Mouse (Mus musculus) kidney, embryonic 14.5 days (tissue): Measurements from ENCODE around the gene Tmtc4. TPM values are rescaled to one million over a fixed set of nuclear protein-coding genes. Genes with fewer than 3 reads are reported as not detected.

ENCODE experiments used
- ATAC-seq: fragments of 200-750 bp; cut with Nextera tagmentation; 2 replicates; pipeline ENCODE4 v1.8.0; 2017; ENCODE audit warnings: moderate number of reproducible peaks, mild to moderate bottlenecking, moderate TSS enrichment, moderate library complexity; ENCODE audit not compliant: low FRiP score, low TSS enrichment
- H3K27ac ChIP-seq: fragments of 300-500 bp; sonication (generic); 2 replicates; pipeline ENCODE4 v1.5.1; 2014; ENCODE audit warnings: low read depth, mild to moderate bottlenecking, low read length, moderate library complexity, mixed read lengths
- H3K27me3 ChIP-seq: fragments of 300-500 bp; sonication (generic); 2 replicates; pipeline ENCODE4 v1.6.1; 2014; ENCODE audit warnings: mild to moderate bottlenecking, low read length; ENCODE audit not compliant: control insufficient read depth, insufficient read depth
- H3K36me3 ChIP-seq: fragments of 300-500 bp; sonication (generic); 2 replicates; pipeline ENCODE4 v1.6.1; 2014; ENCODE audit warnings: low read length, mixed read lengths; ENCODE audit not compliant: control insufficient read depth, insufficient read depth
- H3K4me1 ChIP-seq: fragments of 300-500 bp; sonication (generic); 2 replicates; pipeline ENCODE4 v1.6.1; 2014; ENCODE audit warnings: low read length, mixed read lengths; ENCODE audit not compliant: control insufficient read depth, insufficient read depth
- H3K4me2 ChIP-seq: fragments of 300-500 bp; sonication (generic); replicated peaks from 2 replicates; pipeline ENCODE4 v1.6.1; 2014; ENCODE audit warnings: low read depth, mild to moderate bottlenecking, low read length
- H3K4me3 ChIP-seq: fragments of 300-500 bp; sonication (generic); 2 replicates; pipeline ENCODE4 v1.5.1; 2014; ENCODE audit warnings: mild to moderate bottlenecking, low read length
- H3K9ac ChIP-seq: fragments of 300-500 bp; sonication (generic); 2 replicates; pipeline ENCODE4 v1.6.1; 2014; ENCODE audit warnings: low read depth, mild to moderate bottlenecking, low read length, moderate library complexity
- H3K9me3 ChIP-seq: fragments of 300-500 bp; sonication (generic); 2 replicates; pipeline ENCODE4 v1.6.1; 2016; ENCODE audit warnings: low read length; ENCODE audit not compliant: control insufficient read depth
- WGBS: fragments of 180-500 bp; shearing (Covaris S2); extraction: QIAGEN DNeasy Blood & Tissue Kit; methylation state at CpG from one replicate; pipeline ENCODE4 v1.1.7; 2014; 5-methylcytosine and 5-hydroxymethylcytosine counted together
- polyA plus RNA-seq: library from polyadenylated mRNA; unstranded; fragments of >200 nt; fragmentation: Nextera tagmentation; extraction: Ambion mirVana; gene quantifications from 2 replicates; pipeline ENCODE4 v1.2.1, GENCODE M21; 2014

The Tmtc4 gene
- polyA plus RNA-seq, 1 experiment from 2014 or later: 50.7 TPM

GRCm38 (mm10) chr14:122887278-122887677 lies 96.6 kb downstream of the Tmtc4 start:
- Histone ChIP-seq H3K27ac (no peak overlapping the region), H3K27me3 (no peaks in the 10 kb centered on the region)
- 79% methylated on average over 1 of the region's 1 CpGs for WGBS

GRCm38 (mm10) chr14:122885893-122886292 lies 97.9 kb downstream of the Tmtc4 start:
- no peak overlapping the region for H3K4me3 ChIP-seq
- H3K4me1 ChIP-seq: 0 out of 2 replicates have a peak, but pooled peaks cover 8% of the 10 kb centered on the region
- ATAC-seq: no peak
- H3K27me3 ChIP-seq: no peaks in the 10 kb centered on the region
- 92% methylated on average over 7 of the region's 7 CpGs for WGBS
- H3K9ac ChIP-seq: no peak overlapping the region
- H3K4me2 ChIP-seq: no peak overlapping the region
- no peak overlapping the region for H3K27ac ChIP-seq
- H3K9me3 ChIP-seq: no peaks in the 10 kb centered on the region
- H3K36me3 ChIP-seq: 0 out of 2 replicates have a peak, but pooled peaks cover 2% of the 10 kb centered on the region

More at GRCm38 (mm10) chr14:122887278-122887677, 96.6 kb downstream of the Tmtc4 start:
- H3K4me3 ChIP-seq: no peak overlapping the region
- 0 out of 2 replicates have a peak, but pooled peaks cover 8% of the 10 kb centered on the region for H3K4me1 ChIP-seq
- no peak for ATAC-seq
- H3K9me3 ChIP-seq: no peaks in the 10 kb centered on the region
- H3K4me2 ChIP-seq: no peak overlapping the region
- no peak overlapping the region for H3K9ac ChIP-seq
- 0 out of 2 replicates have a peak, but pooled peaks cover 5% of the 10 kb centered on the region for H3K36me3 ChIP-seq

GRCm38 (mm10) chr14:122883821-122884584 lies 99.8 kb downstream of the Tmtc4 start:
- Histone ChIP-seq H3K36me3 (0 out of 2 replicates have a peak, but pooled peaks cover 2% of the 10 kb centered on the region), H3K9ac (no peak overlapping the region), H3K27me3 (no peaks in the 10 kb centered on the region), H3K4me3 (no peak overlapping the region), H3K9me3 (no peaks in the 10 kb centered on the region), H3K4me1 (0 out of 2 replicates have a peak, but pooled peaks cover 8% of the 10 kb centered on the region), H3K4me2 (no peak overlapping the region), H3K27ac (no peak overlapping the region)
- ATAC-seq: no peak
- WGBS: 69% methylated on average over 10 of the region's 10 CpGs

DNA sequence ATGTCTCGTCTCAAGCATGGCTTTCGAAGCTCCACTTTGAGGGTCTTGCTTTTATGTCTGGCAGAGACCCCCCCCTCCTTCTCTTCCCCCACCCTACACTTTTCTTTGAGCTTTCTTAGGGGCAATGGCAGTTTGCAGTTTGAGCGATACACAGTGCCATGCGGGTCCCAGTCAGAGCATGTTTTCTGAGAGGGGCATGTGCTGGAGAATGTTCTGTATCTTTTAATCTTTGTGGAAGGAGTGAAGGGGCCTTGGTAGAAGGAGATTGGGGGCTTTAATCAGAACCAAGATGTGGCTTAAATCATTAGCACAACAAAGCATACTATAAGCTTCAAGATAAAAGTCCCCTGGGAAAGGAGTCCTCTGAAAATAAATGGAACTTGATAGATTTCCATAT lies 100.4 kb downstream of the Tmtc4 start:
- no peak overlapping the region for H3K9ac ChIP-seq
- WGBS: 78% methylated on average over 4 of the region's 4 CpGs
- no peaks in the 10 kb centered on the region for H3K27me3 ChIP-seq
- H3K36me3 ChIP-seq: 0 out of 2 replicates have a peak, but pooled peaks cover 2% of the 10 kb centered on the region
- no peak overlapping the region for H3K4me2 ChIP-seq
- H3K4me1 ChIP-seq: 0 out of 2 replicates have a peak, but pooled peaks cover 8% of the 10 kb centered on the region
- H3K27ac ChIP-seq: no peak overlapping the region
- ATAC-seq: no peak
- H3K9me3 ChIP-seq: no peaks in the 10 kb centered on the region
- no peak overlapping the region for H3K4me3 ChIP-seq

DNA sequence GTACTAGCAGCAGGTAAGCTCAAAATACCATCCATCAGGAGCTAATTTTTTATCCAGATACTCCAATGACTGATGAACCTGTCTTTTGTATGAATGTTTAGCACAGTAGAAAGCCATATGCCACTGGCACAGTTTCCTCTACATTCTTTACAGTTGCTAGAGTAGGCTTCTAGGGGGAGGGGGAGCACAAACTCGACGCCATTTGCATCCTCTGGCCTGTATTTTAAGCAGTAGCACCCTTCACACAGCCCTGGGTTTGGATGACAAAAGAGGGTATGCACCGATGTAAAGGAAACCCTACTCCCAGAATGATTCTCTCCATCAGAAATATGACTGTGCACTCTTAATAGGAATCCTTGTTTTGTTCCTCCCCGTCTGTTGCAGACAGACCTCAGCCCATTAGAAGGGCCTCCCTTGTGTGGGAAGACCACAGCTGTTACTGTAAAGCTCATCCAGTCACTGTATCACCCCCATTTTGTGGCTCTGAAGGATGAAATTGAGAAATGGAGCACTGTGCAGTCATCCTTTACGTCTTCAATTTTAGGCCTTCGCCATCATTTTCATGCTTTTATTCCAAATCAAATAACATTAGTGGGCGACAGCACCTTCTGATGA lies 100.9 kb downstream of the Tmtc4 start:
- Histone ChIP-seq H3K4me3 (no peak overlapping the region), H3K27me3 (no peaks in the 10 kb centered on the region), H3K27ac (no peak overlapping the region), H3K9ac (no peak overlapping the region), H3K36me3 (0 out of 2 replicates have a peak, but pooled peaks cover 2% of the 10 kb centered on the region), H3K9me3 (no peaks in the 10 kb centered on the region), H3K4me1 (0 out of 2 replicates have a peak, but pooled peaks cover 8% of the 10 kb centered on the region), H3K4me2 (no peak overlapping the region)
- no peak for ATAC-seq
- 82% methylated on average over 7 of the region's 7 CpGs for WGBS

- Histone ChIP-seq H3K4me1 (0 out of 2 replicates have a peak, but pooled peaks cover 8% of the 10 kb centered on the region), H3K4me2 (no peak overlapping the region), H3K9ac (no peak overlapping the region), H3K36me3 (0 out of 2 replicates have a peak, but pooled peaks cover 2% of the 10 kb centered on the region), H3K27ac (no peak overlapping the region), H3K4me3 (no peak overlapping the region), H3K9me3 (no peaks in the 10 kb centered on the region), H3K27me3 (no peaks in the 10 kb centered on the region)
- 0 out of 2 replicates have a peak, but pooled peaks have one; percentile 17 for ATAC-seq
- 59% methylated on average over 9 of the region's 9 CpGs for WGBS
Observed at GRCm38 (mm10) chr14:122882201-122882639, 101.6 kb downstream of the Tmtc4 start.

- no peak overlapping the region for H3K4me3 ChIP-seq
- ATAC-seq: no peak
- H3K9ac ChIP-seq: no peak overlapping the region
- H3K36me3 ChIP-seq: 0 out of 2 replicates have a peak, but pooled peaks cover 1% of the 10 kb centered on the region
- H3K9me3 ChIP-seq: no peaks in the 10 kb centered on the region
- no peaks in the 10 kb centered on the region for H3K27me3 ChIP-seq
- WGBS: 58% methylated on average over 2 of the region's 2 CpGs
- H3K27ac ChIP-seq: no peak overlapping the region
- H3K4me1 ChIP-seq: 0 out of 2 replicates have a peak, but pooled peaks cover 8% of the 10 kb centered on the region
- H3K4me2 ChIP-seq: no peak overlapping the region
Observed at GRCm38 (mm10) chr14:122881699-122882098, 102.1 kb downstream of the Tmtc4 start.

DNA sequence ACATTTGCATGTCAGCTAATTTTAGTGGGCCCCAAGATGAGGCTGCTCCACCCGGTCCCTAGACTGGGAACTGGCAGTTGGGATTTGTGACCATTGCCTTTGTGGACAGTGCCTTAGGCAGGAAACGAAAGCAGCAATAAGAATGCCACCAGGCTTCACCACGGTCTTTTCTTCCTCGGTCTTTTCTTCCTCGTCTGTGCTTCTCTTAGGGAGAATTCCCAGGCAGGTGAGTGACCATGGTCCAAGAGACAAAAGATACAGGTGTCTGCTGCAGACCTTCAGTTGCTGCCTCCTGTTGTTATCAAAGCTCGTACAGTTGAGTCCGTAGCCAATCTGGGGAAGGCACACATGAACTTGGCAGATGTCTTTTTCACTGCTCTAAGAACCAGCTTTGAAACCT lies 103.5 kb downstream of the Tmtc4 start:
- 74% methylated on average over 7 of the region's 7 CpGs for WGBS
- Histone ChIP-seq H3K4me2 (no peak overlapping the region), H3K27ac (no peak overlapping the region), H3K27me3 (no peaks in the 10 kb centered on the region), H3K9ac (no peak overlapping the region), H3K4me1 (0 out of 2 replicates have a peak, but pooled peaks cover 8% of the 10 kb centered on the region), H3K36me3 (no peaks in the 10 kb centered on the region), H3K9me3 (no peaks in the 10 kb centered on the region), H3K4me3 (no peak overlapping the region)
- no peak for ATAC-seq
